Comparison of ENCODE assay signal across 8 mouse cellular contexts in the genomic region with DNA sequence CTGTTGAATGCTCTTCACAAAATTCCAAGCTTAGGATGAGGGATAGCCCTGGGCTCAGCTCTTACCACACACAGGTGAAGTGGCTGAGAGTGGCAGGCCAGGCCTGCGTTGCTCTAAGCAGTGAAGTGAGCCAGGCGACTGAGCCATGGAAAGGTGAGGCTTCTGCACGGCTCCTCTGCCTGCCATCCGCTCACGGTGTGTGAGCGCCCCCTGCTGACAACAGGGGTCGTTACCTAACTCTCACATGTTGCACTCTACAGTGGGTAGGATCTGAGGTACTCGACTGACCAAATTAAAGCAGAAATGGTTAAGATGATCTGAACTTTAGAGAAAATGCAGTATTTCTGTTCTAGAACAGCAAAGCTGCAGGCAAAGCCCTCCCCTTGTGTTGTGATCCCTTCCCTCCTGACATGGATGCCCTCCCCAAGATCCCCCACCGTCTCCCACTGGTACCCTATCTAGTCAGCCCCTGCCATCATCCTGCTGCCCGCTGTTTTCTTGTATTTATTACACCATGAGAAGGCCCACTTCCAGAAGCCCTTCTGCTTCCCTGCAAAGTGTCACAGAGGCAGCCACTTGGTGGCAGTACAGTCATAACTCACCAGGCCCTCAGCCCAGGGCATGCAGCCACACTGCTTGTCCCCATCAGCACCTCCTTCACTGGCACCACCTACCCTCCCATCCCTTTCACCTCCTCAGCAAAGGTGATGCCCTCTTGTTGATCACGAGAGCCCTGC. TPM values are rescaled to one million over a fixed set of nuclear protein-coding genes. Genes with fewer than 3 reads are reported as not detected.
DNase-seq lines count a peak whose midpoint lies in the region; ATAC-seq and TF ChIP-seq lines count a peak whose summit lies in the region.

No protein-coding gene starts in this region.

- TF ChIP-seq EP300 in heart, postnatal 0 days (IDR thresholded peaks at IDR 0.05; ENCODE audit: low read depth): no peak
- TF ChIP-seq EP300 in liver, embryonic 14.5 days (IDR thresholded peaks at IDR 0.05; ENCODE audit: low read depth): no peak

- H3K27me3 ChIP-seq in forebrain, embryonic 10.5 days (ENCODE audit: poor library complexity, severe bottlenecking): no peaks in the 10 kb centered on the region
- H3K27me3 ChIP-seq in heart, postnatal 0 days (ENCODE audit: control insufficient read depth, insufficient read depth, low read length): no peaks in the 10 kb centered on the region
- no peaks in the 10 kb centered on the region for H3K27me3 ChIP-seq in liver, embryonic 14.5 days (ENCODE audit: control insufficient read depth, insufficient read depth, low read length)
- no peaks in the 10 kb centered on the region for H3K27me3 ChIP-seq in neural tube, embryonic 12.5 days (replicated peaks)
- no peaks in the 10 kb centered on the region for H3K27me3 ChIP-seq in stomach, embryonic 16.5 days (ENCODE audit: control insufficient read depth, insufficient read depth, low read length)

- no peaks in the 10 kb centered on the region for H3K9me3 ChIP-seq in forebrain, embryonic 10.5 days
- H3K9me3 ChIP-seq in heart, postnatal 0 days (replicated peaks; ENCODE audit: control insufficient read depth, low read length): no peaks in the 10 kb centered on the region
- H3K9me3 ChIP-seq in liver, embryonic 14.5 days (ENCODE audit: control insufficient read depth, low read length): no peaks in the 10 kb centered on the region
- H3K9me3 ChIP-seq in neural tube, embryonic 12.5 days: no peaks in the 10 kb centered on the region
- no peaks in the 10 kb centered on the region for H3K9me3 ChIP-seq in stomach, embryonic 16.5 days (replicated peaks; ENCODE audit: control insufficient read depth, low read length)

- peak; percentile 97 for TF ChIP-seq CTCF in heart, postnatal 0 days (IDR thresholded peaks at IDR 0.05; ENCODE audit: low read depth)
- TF ChIP-seq CTCF in liver, embryonic 14.5 days (IDR thresholded peaks at IDR 0.05; ENCODE audit: low read depth): peak; percentile 98

- no peak overlapping the region for H3K4me2 ChIP-seq in heart, postnatal 0 days (ENCODE audit: low read depth, low read length)
- no peak overlapping the region for H3K4me2 ChIP-seq in liver, embryonic 14.5 days (ENCODE audit: low read depth)
- no peak overlapping the region for H3K4me2 ChIP-seq in neural tube, embryonic 12.5 days (replicated peaks)
- no peak overlapping the region for H3K4me2 ChIP-seq in stomach, embryonic 16.5 days (ENCODE audit: low read depth, low read length)

- H3K27ac ChIP-seq in forebrain, embryonic 10.5 days: no peak overlapping the region
- no peak overlapping the region for H3K27ac ChIP-seq in heart, postnatal 0 days (ENCODE audit: low read depth)
- H3K27ac ChIP-seq in liver, embryonic 14.5 days: no peak overlapping the region
- no peak overlapping the region for H3K27ac ChIP-seq in neural tube, embryonic 12.5 days
- H3K27ac ChIP-seq in stomach, embryonic 16.5 days (ENCODE audit: low read length): no peak overlapping the region

- peak; percentile 80 for ATAC-seq in heart, postnatal 0 days (ENCODE audit: insufficient read depth, low read depth)
- peak; percentile 79 for ATAC-seq in liver, embryonic 14.5 days (ENCODE audit: insufficient read depth)
- peak; percentile 59 for ATAC-seq in neural tube, embryonic 12.5 days (ENCODE audit: low FRiP score, low read depth)
- peak; percentile 77 for ATAC-seq in stomach, embryonic 16.5 days (ENCODE audit: insufficient read depth, low FRiP score)

- H3K4me1 ChIP-seq in forebrain, embryonic 10.5 days: peaks cover 10% of the 10 kb centered on the region
- H3K4me1 ChIP-seq in heart, postnatal 0 days (ENCODE audit: control insufficient read depth, insufficient read depth): no peaks in the 10 kb centered on the region
- no peaks in the 10 kb centered on the region for H3K4me1 ChIP-seq in liver, embryonic 14.5 days (replicated peaks; ENCODE audit: control insufficient read depth in 2 of 2, insufficient read depth in 2 of 2, low read length in 1 of 2)
- H3K4me1 ChIP-seq in neural tube, embryonic 12.5 days: peaks cover 13% of the 10 kb centered on the region
- peaks cover 2% of the 10 kb centered on the region; the same call in 1 of the 2 replicates for H3K4me1 ChIP-seq in stomach, embryonic 16.5 days (ENCODE audit: control insufficient read depth, insufficient read depth, low read length)

- peak; percentile 72 to 77 for DNase-seq in CD8-positive naive resting alpha-beta T cell, adult 2 months (ENCODE audit: low read depth in 2 of 2, low spot score in 2 of 2)
- DNase-seq in c-Kit-positive CD71-negative TER-119-negative erythroid progenitor cells, embryonic 14.5 days (ENCODE audit: low read depth): peak; percentile 78
- peak; percentile 65 for DNase-seq in forebrain, embryonic 10.5 days (ENCODE audit: extremely low spot score, low spot score)
- peak; percentile 61 for DNase-seq in heart, postnatal 0 days (ENCODE audit: low spot score)
- DNase-seq in kidney, postnatal 14 days: peak; percentile 81
- peak; percentile 45 to 53 (median 52) for DNase-seq in liver, embryonic 14.5 days (ENCODE audit: low read depth in 3 of 3, low spot score in 3 of 3)

- no peak overlapping the region for H3K9ac ChIP-seq in heart, postnatal 0 days (replicated peaks; ENCODE audit: low read depth, low read length)
- H3K9ac ChIP-seq in liver, embryonic 14.5 days (replicated peaks): no peak overlapping the region
- H3K9ac ChIP-seq in neural tube, embryonic 12.5 days: no peak overlapping the region
- no peak overlapping the region for H3K9ac ChIP-seq in stomach, embryonic 16.5 days (ENCODE audit: low read length)

- peaks cover 98% of the 10 kb centered on the region for H3K36me3 ChIP-seq in forebrain, embryonic 10.5 days (replicated peaks)
- peaks cover 59% of the 10 kb centered on the region for H3K36me3 ChIP-seq in heart, postnatal 0 days (replicated peaks; ENCODE audit: control insufficient read depth, insufficient read depth, low read length)
- peaks cover 2% of the 10 kb centered on the region; the same call in 1 of the 2 replicates for H3K36me3 ChIP-seq in liver, embryonic 14.5 days (replicated peaks; ENCODE audit: control insufficient read depth, insufficient read depth, low read depth)
- peaks cover 68% of the 10 kb centered on the region for H3K36me3 ChIP-seq in neural tube, embryonic 12.5 days
- H3K36me3 ChIP-seq in stomach, embryonic 16.5 days (ENCODE audit: control insufficient read depth, insufficient read depth, low read length): peaks cover 7% of the 10 kb centered on the region; the same call in 1 of the 2 replicates

- 33% methylated on average over 11 of the region's 11 CpGs for WGBS in forebrain, embryonic 10.5 days
- WGBS in heart, postnatal 0 days: 22% methylated on average over 11 of the region's 11 CpGs
- WGBS in liver, embryonic 14.5 days (ENCODE audit: insufficient replicate concordance): 25% methylated on average over 11 of the region's 11 CpGs
- WGBS in neural tube, embryonic 12.5 days: 31% methylated on average over 11 of the region's 11 CpGs
- WGBS in stomach, embryonic 16.5 days: 25% methylated on average over 11 of the region's 11 CpGs

- H3K4me3 ChIP-seq in forebrain, embryonic 10.5 days: no peak overlapping the region
- no peak overlapping the region for H3K4me3 ChIP-seq in heart, postnatal 0 days (ENCODE audit: low read depth, low read length)
- H3K4me3 ChIP-seq in liver, embryonic 14.5 days (ENCODE audit: insufficient read depth in 1 of 2, low read depth in 2 of 2, low read length in 2 of 2): no peak overlapping the region
- no peak overlapping the region for H3K4me3 ChIP-seq in neural tube, embryonic 12.5 days
- H3K4me3 ChIP-seq in stomach, embryonic 16.5 days (replicated peaks; ENCODE audit: low read length): no peak overlapping the region

RNA-seq across cellular contexts. Expression of a gene that starts 21.4 kb away (rescaled TPM):
- 52.9 and 53.8 TPM in 2 replicates for polyA plus RNA-seq in forebrain, embryonic 10.5 days (2016; fragmentation: Nextera tagmentation; extraction: Ambion mirVana)
- total RNA-seq in heart, postnatal 0 days (2014; rRNA removed; ENCODE audit: low replicate concordance): 46.5 and 71.5 TPM in 2 replicates
- polyA plus RNA-seq in heart, postnatal 0 days (2015; fragmentation: Nextera tagmentation; extraction: Ambion mirVana): 22.4 and 22.6 TPM in 2 replicates
- 15.4 and 17.9 TPM in 2 replicates for polyA plus RNA-seq in liver, embryonic 14.5 days (2012; rRNA removed)
- 19.9 and 21.2 TPM in 2 replicates for polyA plus RNA-seq in liver, embryonic 14.5 days (2014; fragmentation: Nextera tagmentation; extraction: Ambion mirVana)
- 47.5 and 50.1 TPM in 2 replicates for polyA plus RNA-seq in neural tube, embryonic 12.5 days (2016; fragmentation: Nextera tagmentation; extraction: Ambion mirVana)
- polyA plus RNA-seq in stomach, embryonic 16.5 days (2015; fragmentation: Nextera tagmentation; extraction: Ambion mirVana): 56.2 and 58.3 TPM in 2 replicates

RNA-seq across cellular contexts. Expression of a gene that starts 29.0 kb away (rescaled TPM):
- 8.0 and 9.9 TPM in 2 replicates for polyA plus RNA-seq in forebrain, embryonic 10.5 days (2016; fragmentation: Nextera tagmentation; extraction: Ambion mirVana)
- total RNA-seq in heart, postnatal 0 days (2014; rRNA removed; ENCODE audit: low replicate concordance): 23.0 and 38.1 TPM in 2 replicates
- 2.3 and 2.8 TPM in 2 replicates for polyA plus RNA-seq in heart, postnatal 0 days (2015; fragmentation: Nextera tagmentation; extraction: Ambion mirVana)
- polyA plus RNA-seq in liver, embryonic 14.5 days (2012; rRNA removed): 6.5 and 8.6 TPM in 2 replicates
- polyA plus RNA-seq in liver, embryonic 14.5 days (2014; fragmentation: Nextera tagmentation; extraction: Ambion mirVana): 2.0 and 2.2 TPM in 2 replicates
- polyA plus RNA-seq in neural tube, embryonic 12.5 days (2016; fragmentation: Nextera tagmentation; extraction: Ambion mirVana): 5.6 and 7.4 TPM in 2 replicates
- polyA plus RNA-seq in stomach, embryonic 16.5 days (2015; fragmentation: Nextera tagmentation; extraction: Ambion mirVana): 2.6 and 3.1 TPM in 2 replicates

RNA-seq across cellular contexts. Expression of a gene that starts 29.3 kb away (rescaled TPM):
- polyA plus RNA-seq in forebrain, embryonic 10.5 days (2016; fragmentation: Nextera tagmentation; extraction: Ambion mirVana): 3.3 and 5.1 TPM in 2 replicates
- total RNA-seq in heart, postnatal 0 days (2014; rRNA removed; ENCODE audit: low replicate concordance): 2.3 TPM in 2 replicates
- 3.9 and 4.4 TPM in 2 replicates for polyA plus RNA-seq in heart, postnatal 0 days (2015; fragmentation: Nextera tagmentation; extraction: Ambion mirVana)
- 0.66 and 0.73 TPM in 2 replicates for polyA plus RNA-seq in liver, embryonic 14.5 days (2012; rRNA removed)
- polyA plus RNA-seq in liver, embryonic 14.5 days (2014; fragmentation: Nextera tagmentation; extraction: Ambion mirVana): 0.44 and 1.7 TPM in 2 replicates
- polyA plus RNA-seq in neural tube, embryonic 12.5 days (2016; fragmentation: Nextera tagmentation; extraction: Ambion mirVana): 90.0 and 97.4 TPM in 2 replicates
- 25.2 and 25.8 TPM in 2 replicates for polyA plus RNA-seq in stomach, embryonic 16.5 days (2015; fragmentation: Nextera tagmentation; extraction: Ambion mirVana)
